ENCODE assay signal across 22 mouse cellular contexts in the genomic region with DNA sequence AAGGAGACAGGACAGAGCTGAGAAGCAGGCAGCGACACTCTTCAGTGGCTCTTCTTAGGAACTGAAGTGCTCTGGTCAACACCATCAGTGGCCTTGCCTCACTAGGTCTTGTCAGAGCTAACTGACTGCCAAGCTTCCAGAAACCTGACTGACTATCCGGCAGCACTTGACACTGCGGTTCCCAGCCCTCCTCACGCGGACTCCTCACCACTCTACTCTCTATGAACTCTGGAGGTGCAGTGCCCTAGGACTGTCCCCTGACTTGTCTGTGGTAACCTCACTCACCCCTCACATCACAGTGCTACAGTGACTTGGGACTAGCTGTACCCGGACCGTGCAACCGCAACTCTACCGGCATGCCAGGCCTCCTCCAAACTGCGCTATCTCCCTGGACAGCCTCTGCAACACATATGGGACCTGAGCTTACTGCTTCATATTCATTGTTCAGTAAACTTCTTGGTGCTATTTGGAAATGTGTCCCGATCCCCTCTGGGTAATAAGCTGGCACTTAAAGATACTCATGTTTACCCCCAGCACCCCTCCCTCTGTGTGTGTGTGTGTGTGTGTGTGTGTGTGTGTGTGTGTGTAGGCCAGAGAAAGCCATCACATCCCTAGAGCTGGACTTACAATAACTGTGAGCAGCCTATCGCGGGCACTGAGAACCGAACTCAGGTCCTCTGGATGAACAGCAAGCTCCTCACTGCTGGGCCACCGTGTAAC. TPM values are rescaled to one million over a fixed set of nuclear protein-coding genes. Genes with fewer than 3 reads are reported as not detected.
DNase-seq lines count a peak whose midpoint lies in the region; ATAC-seq lines count a peak whose summit lies in the region.
"Had no signal": no experiment of that assay in that cellular context is flagged by ENCODE, and none has a peak within 500 bp of the region (broad histone marks: within the 10 kb centered on the region; RNA-seq: fewer than 3 reads in every experiment).

No protein-coding gene starts in this region.

- peaks cover 44% of the 10 kb centered on the region for H3K36me3 ChIP-seq in heart, embryonic 12.5 days
- H3K36me3 ChIP-seq in heart, embryonic 10.5 days = peaks cover 42% of the 10 kb centered on the region
- H3K36me3 ChIP-seq in liver, embryonic 12.5 days = peaks cover 32% of the 10 kb centered on the region
- peaks cover 3% of the 10 kb centered on the region; the same call in 1 of the 2 replicates for H3K36me3 ChIP-seq in liver, embryonic 11.5 days (ENCODE audit: control insufficient read depth, insufficient read depth, low read length)

- H3K27ac ChIP-seq in heart, embryonic 12.5 days (ENCODE audit: poor library complexity, severe bottlenecking) = no peak overlapping the region
- no peak overlapping the region for H3K27ac ChIP-seq in heart, embryonic 10.5 days
- H3K27ac ChIP-seq in liver, embryonic 12.5 days = no peak overlapping the region
- H3K27ac ChIP-seq in liver, embryonic 11.5 days (ENCODE audit: low read depth, low read length) = no peak overlapping the region
- H3K27ac ChIP-seq: embryonic facial prominence, embryonic 10.5 days; embryonic facial prominence, embryonic 12.5 days; forebrain, embryonic 13.5 days; forebrain, embryonic 15.5 days had no signal

- 0 out of 2 replicates have a peak overlapping the region, but pooled peaks have one; percentile 10 for H3K9ac ChIP-seq in heart, embryonic 12.5 days
- H3K9ac ChIP-seq in liver, embryonic 12.5 days = no peak overlapping the region
- no peak overlapping the region for H3K9ac ChIP-seq in liver, embryonic 11.5 days (ENCODE audit: low read depth, low read length)
- H3K9ac ChIP-seq: embryonic facial prominence, embryonic 12.5 days; forebrain, embryonic 13.5 days; forebrain, embryonic 15.5 days had no signal

- DNase-seq in heart, embryonic 10.5 days (ENCODE audit: low spot score) = no peak
- no peak for DNase-seq in liver, embryonic 11.5 days (ENCODE audit: low spot score)
- DNase-seq in lung, postnatal 4 days = no peak
- DNase-seq in left cerebral cortex, adult 8-10 months (ENCODE audit: low spot score in 2 of 2) = no peak
- DNase-seq: adrenal gland, adult 8-10 months; adrenal gland, postnatal 14 days; adrenal gland, postnatal 36 days; cerebellum, adult 11-12 months; cerebellum, adult 2 months; cerebellum, adult 9-10 months; cerebellum, postnatal 10 days; cerebellum, postnatal 25 days had no signal

- peaks cover 20% of the 10 kb centered on the region for H3K4me1 ChIP-seq in heart, embryonic 12.5 days (replicated peaks)
- H3K4me1 ChIP-seq in heart, embryonic 10.5 days = no peaks in the 10 kb centered on the region
- peaks cover 11% of the 10 kb centered on the region for H3K4me1 ChIP-seq in liver, embryonic 12.5 days
- H3K4me1 ChIP-seq in liver, embryonic 11.5 days (replicated peaks; ENCODE audit: control insufficient read depth, insufficient read depth, low read length) = peaks cover 3% of the 10 kb centered on the region; the same call in 1 of the 2 replicates

- no peak overlapping the region for H3K4me3 ChIP-seq in heart, embryonic 12.5 days
- H3K4me3 ChIP-seq in heart, embryonic 10.5 days = no peak overlapping the region
- H3K4me3 ChIP-seq in liver, embryonic 12.5 days = no peak overlapping the region
- H3K4me3 ChIP-seq in liver, embryonic 11.5 days (ENCODE audit: low read depth, low read length) = no peak overlapping the region
- H3K4me3 ChIP-seq: embryonic facial prominence, embryonic 10.5 days; embryonic facial prominence, embryonic 12.5 days; forebrain, embryonic 13.5 days; forebrain, embryonic 15.5 days had no signal

- ATAC-seq in heart, embryonic 12.5 days (ENCODE audit: insufficient number of reproducible peaks, low FRiP score) = no peak
- 0 out of 2 replicates have a peak, but pooled peaks have one; percentile 5 for ATAC-seq in liver, embryonic 12.5 days
- no peak for ATAC-seq in liver, embryonic 11.5 days (replicated peaks; ENCODE audit: low FRiP score)
- ATAC-seq in megakaryocyte, adult 5-6 weeks (ENCODE audit: poor library complexity, severe bottlenecking) = peak; percentile 30
- peak; percentile 44 for ATAC-seq in megakaryocyte-erythroid progenitor cell, adult 5-6 weeks (replicated peaks; ENCODE audit: low FRiP score, low TSS enrichment, poor library complexity, severe bottlenecking)
- ATAC-seq: activated CD4-positive, CD25-positive, alpha-beta regulatory T cell, adult 4 months; forebrain, embryonic 13.5 days; forebrain, embryonic 15.5 days; Patski had no signal

- H3K27me3 ChIP-seq in heart, embryonic 12.5 days (replicated peaks) = no peaks in the 10 kb centered on the region
- H3K27me3 ChIP-seq in heart, embryonic 10.5 days (ENCODE audit: insufficient read depth, poor library complexity, severe bottlenecking) = no peaks in the 10 kb centered on the region
- peaks cover 11% of the 10 kb centered on the region; the same call in 1 of the 2 replicates for H3K27me3 ChIP-seq in liver, embryonic 12.5 days (replicated peaks)
- H3K27me3 ChIP-seq in liver, embryonic 11.5 days (replicated peaks; ENCODE audit: control insufficient read depth, insufficient read depth, low read length) = no peaks in the 10 kb centered on the region
- H3K27me3 ChIP-seq: embryonic facial prominence, embryonic 12.5 days; forebrain, embryonic 13.5 days; forebrain, embryonic 15.5 days; Patski had no signal

- H3K4me2 ChIP-seq in heart, embryonic 12.5 days = no peak overlapping the region
- H3K4me2 ChIP-seq in liver, embryonic 12.5 days = no peak overlapping the region
- H3K4me2 ChIP-seq in liver, embryonic 11.5 days = no peak overlapping the region
- H3K4me2 ChIP-seq: embryonic facial prominence, embryonic 12.5 days; forebrain, embryonic 13.5 days; forebrain, embryonic 15.5 days had no signal

- H3K9me3 ChIP-seq in heart, embryonic 12.5 days (replicated peaks) = no peaks in the 10 kb centered on the region
- no peaks in the 10 kb centered on the region for H3K9me3 ChIP-seq in heart, embryonic 10.5 days
- no peaks in the 10 kb centered on the region for H3K9me3 ChIP-seq in liver, embryonic 12.5 days (replicated peaks)
- H3K9me3 ChIP-seq in liver, embryonic 11.5 days (ENCODE audit: control insufficient read depth, low read length) = no peaks in the 10 kb centered on the region
- H3K9me3 ChIP-seq: embryonic facial prominence, embryonic 10.5 days; embryonic facial prominence, embryonic 12.5 days; forebrain, embryonic 13.5 days; forebrain, embryonic 15.5 days had no signal

- 90% methylated on average over 15 of the region's 15 CpGs for WGBS in heart, embryonic 12.5 days
- 87% methylated on average over 15 of the region's 15 CpGs for WGBS in heart, embryonic 10.5 days
- 87% methylated on average over 15 of the region's 15 CpGs for WGBS in liver, embryonic 12.5 days (ENCODE audit: insufficient replicate concordance)
- WGBS in liver, embryonic 11.5 days = 94% methylated on average over 15 of the region's 15 CpGs

RNA-seq across cellular contexts. Expression of a gene that starts 7.1 kb away (rescaled TPM):
- polyA plus RNA-seq in heart, embryonic 12.5 days (2016; fragmentation: Nextera tagmentation; extraction: Ambion mirVana) = 13.0 and 14.5 TPM in 2 replicates
- 10.5 and 14.9 TPM in 2 replicates for polyA plus RNA-seq in heart, embryonic 10.5 days (2016; fragmentation: Nextera tagmentation; extraction: Ambion mirVana)
- 5.2 and 5.3 TPM in 2 replicates for polyA plus RNA-seq in liver, embryonic 12.5 days (2016; fragmentation: Nextera tagmentation; extraction: Ambion mirVana)
- polyA plus RNA-seq in liver, embryonic 11.5 days (2014; fragmentation: Nextera tagmentation; extraction: Ambion mirVana) = 7.1 and 7.2 TPM in 2 replicates
- 4.2 and 5.3 TPM in 2 replicates for total RNA-seq in megakaryocyte, adult 5-6 weeks (2015)
- 5.3 and 7.8 TPM in 2 replicates for total RNA-seq in megakaryocyte, adult 5-6 weeks (2017)
- total RNA-seq in megakaryocyte-erythroid progenitor cell, adult 5-6 weeks (2014; fragmentation: Nextera tagmentation) = 1.3 and 7.2 TPM in 2 replicates
- 5.0 and 5.2 TPM in 2 replicates for total RNA-seq in megakaryocyte-erythroid progenitor cell, adult 5-6 weeks (2017)
- total RNA-seq in left cerebral cortex, adult 8-10 months (2022) = 10 to 100 TPM; 29.2 to 31.7 (median 30.3) TPM

RNA-seq across cellular contexts. Expression of a gene that starts 28.5 kb away (rescaled TPM):
- polyA plus RNA-seq in heart, embryonic 12.5 days (2016; fragmentation: Nextera tagmentation; extraction: Ambion mirVana) = 55.7 and 57.4 TPM in 2 replicates
- 56.4 and 59.3 TPM in 2 replicates for polyA plus RNA-seq in heart, embryonic 10.5 days (2016; fragmentation: Nextera tagmentation; extraction: Ambion mirVana)
- 35.6 and 36.9 TPM in 2 replicates for polyA plus RNA-seq in liver, embryonic 12.5 days (2016; fragmentation: Nextera tagmentation; extraction: Ambion mirVana)
- 56.0 and 56.7 TPM in 2 replicates for polyA plus RNA-seq in liver, embryonic 11.5 days (2014; fragmentation: Nextera tagmentation; extraction: Ambion mirVana)
- 86.3 and 89.1 TPM in 2 replicates for total RNA-seq in megakaryocyte, adult 5-6 weeks (2015)
- total RNA-seq in megakaryocyte, adult 5-6 weeks (2017) = 80.3 and 117 TPM in 2 replicates
- total RNA-seq in megakaryocyte-erythroid progenitor cell, adult 5-6 weeks (2014; fragmentation: Nextera tagmentation) = 43.6 and 58.8 TPM in 2 replicates
- total RNA-seq in megakaryocyte-erythroid progenitor cell, adult 5-6 weeks (2017) = 45.6 and 63.7 TPM in 2 replicates
- 10 to 100 TPM; 44.9 to 54.3 (median 51.9) TPM for total RNA-seq in left cerebral cortex, adult 8-10 months (2022)

RNA-seq across cellular contexts. Expression of a gene that starts 53.4 kb away (rescaled TPM):
- 62.4 and 72.0 TPM in 2 replicates for polyA plus RNA-seq in heart, embryonic 12.5 days (2016; fragmentation: Nextera tagmentation; extraction: Ambion mirVana)
- 75.0 and 84.0 TPM in 2 replicates for polyA plus RNA-seq in heart, embryonic 10.5 days (2016; fragmentation: Nextera tagmentation; extraction: Ambion mirVana)
- polyA plus RNA-seq in liver, embryonic 12.5 days (2016; fragmentation: Nextera tagmentation; extraction: Ambion mirVana) = 80.3 and 81.3 TPM in 2 replicates
- polyA plus RNA-seq in liver, embryonic 11.5 days (2014; fragmentation: Nextera tagmentation; extraction: Ambion mirVana) = 102 and 120 TPM in 2 replicates
- 50.3 and 50.9 TPM in 2 replicates for total RNA-seq in megakaryocyte, adult 5-6 weeks (2015)
- total RNA-seq in megakaryocyte, adult 5-6 weeks (2017) = 57.7 and 68.7 TPM in 2 replicates
- 87.2 and 100 TPM in 2 replicates for total RNA-seq in megakaryocyte-erythroid progenitor cell, adult 5-6 weeks (2014; fragmentation: Nextera tagmentation)
- 128 and 133 TPM in 2 replicates for total RNA-seq in megakaryocyte-erythroid progenitor cell, adult 5-6 weeks (2017)
- total RNA-seq in left cerebral cortex, adult 8-10 months (2022) = 10 to 100 TPM; 16.2 to 20.4 (median 17.3) TPM

Comparison
In these comparisons a context has a peak if more than half of its experiments do, and no peak if none do; other contexts are left out.
1. ATAC-seq: peak in liver, embryonic 12.5 days (single experiment), megakaryocyte, adult 5-6 weeks (single experiment) and megakaryocyte-erythroid progenitor cell, adult 5-6 weeks (single experiment); none in heart, embryonic 12.5 days (single experiment) and liver, embryonic 11.5 days (single experiment).